Mouse (Mus musculus): ENCODE measurements around the gene Tead1.

The Tead1 gene

DNA sequence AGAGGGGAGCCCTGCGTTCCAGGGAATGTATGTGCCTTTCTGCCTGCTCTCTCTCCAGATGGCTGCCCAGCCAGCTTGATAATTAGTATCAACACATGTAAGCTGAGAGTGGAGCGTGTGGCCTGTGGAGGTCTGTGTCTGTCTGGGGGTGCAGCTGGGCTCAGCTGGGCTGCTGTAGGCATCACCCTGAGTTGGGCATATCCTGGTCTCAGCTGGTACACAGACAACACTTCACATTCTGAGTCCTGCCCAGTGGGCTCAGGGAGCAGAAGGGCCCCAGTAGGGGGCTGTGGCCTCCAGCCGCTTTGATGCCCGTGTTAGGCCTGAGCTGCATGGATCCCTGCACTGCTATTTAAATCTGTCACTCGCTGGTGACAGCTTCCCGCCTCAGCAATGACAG is 100.5 kb downstream of the Tead1 start:
- DNase-seq (ENCODE audit: low spot score): no peak

DNA sequence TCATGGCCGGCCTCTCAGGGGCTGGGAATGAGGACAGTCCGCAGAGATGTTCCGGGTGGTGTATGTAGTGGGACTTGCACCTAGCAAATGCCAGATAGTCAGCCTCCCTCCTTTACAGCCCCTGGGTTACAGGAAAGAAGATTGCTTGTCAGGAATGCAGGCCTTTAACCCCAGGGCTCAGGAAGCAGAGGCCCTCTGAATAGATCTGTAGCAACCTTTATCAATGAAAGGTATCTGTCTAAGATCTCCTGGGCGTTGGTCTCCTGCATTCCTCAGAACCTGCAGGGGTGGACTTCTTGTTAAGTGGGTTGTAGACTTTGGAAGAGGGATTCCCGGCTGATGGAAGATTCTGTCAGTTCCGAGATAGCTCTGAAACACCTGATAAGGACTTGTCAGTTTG is 101.8 kb downstream of the Tead1 start:
- DNase-seq (ENCODE audit: low spot score): no peak

DNA sequence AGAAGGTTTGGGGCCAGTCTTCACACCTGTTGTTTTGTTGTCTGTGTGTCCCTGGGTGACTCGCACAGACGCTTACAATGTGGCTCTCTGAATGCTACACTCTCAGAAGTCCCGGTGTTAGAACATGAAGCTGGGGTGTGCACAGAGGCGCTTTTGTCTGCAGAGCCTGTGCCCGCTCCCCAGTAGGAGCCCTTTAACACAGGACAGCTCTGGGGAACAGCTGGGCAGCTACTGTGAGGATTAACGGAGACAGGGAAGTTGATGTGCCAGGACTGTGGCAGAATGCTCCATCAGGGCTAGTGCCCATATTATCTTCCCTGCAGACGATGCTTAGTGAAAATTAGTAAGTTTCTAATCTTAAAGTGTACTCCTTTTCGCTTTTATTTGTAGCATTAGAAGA is 102.9 kb downstream of the Tead1 start:
- no peak for DNase-seq (ENCODE audit: low spot score)

DNA sequence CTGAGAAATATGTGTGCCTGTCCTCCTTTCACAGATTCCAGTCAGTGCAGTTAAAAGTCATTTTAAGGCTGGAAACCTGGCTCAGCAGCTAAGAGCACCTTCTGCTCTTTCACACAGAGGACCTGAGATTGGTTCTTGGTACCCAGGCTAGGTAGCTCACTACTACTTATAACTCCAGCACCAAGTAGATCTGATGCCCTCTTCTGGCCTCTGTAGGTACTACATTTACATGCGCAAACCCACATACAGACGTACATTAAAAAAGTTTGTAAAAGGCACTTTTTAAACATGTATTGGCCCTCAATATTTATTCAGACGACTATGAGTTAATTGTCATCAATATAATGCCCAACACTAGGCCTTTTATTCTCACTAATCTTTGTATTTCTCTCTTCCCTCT is 105.2 kb downstream of the Tead1 start:
- no peak for DNase-seq (ENCODE audit: low spot score)

DNA sequence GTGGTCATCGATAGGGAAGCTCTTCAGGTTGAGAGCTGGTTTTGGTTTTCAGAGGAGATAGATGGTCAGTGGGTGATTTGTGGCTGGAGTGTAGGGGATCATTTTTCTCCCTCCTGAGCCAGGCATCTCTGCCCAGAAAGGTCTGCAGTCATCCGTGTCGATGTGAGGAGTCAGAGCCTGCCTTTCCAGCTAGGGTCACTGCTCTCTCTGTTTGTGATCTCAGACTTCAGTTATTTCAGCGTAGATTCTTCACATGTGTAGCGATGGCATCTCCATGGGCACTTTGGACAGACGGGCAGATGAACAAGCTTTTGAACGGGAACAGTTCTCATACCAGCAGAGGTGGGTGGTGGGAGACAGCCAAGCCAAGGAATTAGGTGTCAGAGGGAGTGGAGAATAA is 106.2 kb downstream of the Tead1 start:
- DNase-seq (ENCODE audit: low spot score): no peak

DNA sequence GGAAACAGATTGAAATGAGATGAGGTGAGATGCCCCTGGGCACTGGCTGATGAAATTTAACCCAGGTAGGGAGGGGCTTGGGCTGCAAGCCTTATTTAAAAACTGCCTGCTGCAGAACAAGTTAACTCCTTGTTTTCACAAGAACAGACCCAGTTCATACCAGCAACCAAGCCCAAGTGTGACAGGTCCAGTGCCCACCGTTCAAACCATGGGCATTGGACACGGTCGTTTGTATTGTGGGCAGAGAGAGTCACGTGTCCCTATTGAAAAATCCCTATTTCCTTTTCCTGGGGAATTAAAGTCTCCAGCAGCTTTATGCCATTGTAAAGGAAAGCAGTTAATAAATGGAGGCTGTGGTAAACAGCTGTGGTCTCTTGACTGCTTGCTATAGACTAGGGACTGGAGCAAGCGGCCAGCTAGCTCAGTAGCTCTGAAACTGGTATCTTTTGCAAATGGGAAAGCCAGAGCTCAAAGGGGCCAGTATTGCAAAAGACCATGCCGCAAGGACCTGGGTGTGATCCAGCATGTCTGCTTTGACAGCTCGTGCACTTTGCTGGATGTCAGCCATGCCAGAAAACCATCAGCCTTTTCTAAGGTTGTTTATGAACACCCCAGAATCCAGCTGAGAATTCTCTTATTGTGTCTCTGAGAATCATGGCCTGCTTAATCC is 107.6 kb downstream of the Tead1 start:
- DNase-seq (ENCODE audit: low spot score): peak; percentile 33

DNA sequence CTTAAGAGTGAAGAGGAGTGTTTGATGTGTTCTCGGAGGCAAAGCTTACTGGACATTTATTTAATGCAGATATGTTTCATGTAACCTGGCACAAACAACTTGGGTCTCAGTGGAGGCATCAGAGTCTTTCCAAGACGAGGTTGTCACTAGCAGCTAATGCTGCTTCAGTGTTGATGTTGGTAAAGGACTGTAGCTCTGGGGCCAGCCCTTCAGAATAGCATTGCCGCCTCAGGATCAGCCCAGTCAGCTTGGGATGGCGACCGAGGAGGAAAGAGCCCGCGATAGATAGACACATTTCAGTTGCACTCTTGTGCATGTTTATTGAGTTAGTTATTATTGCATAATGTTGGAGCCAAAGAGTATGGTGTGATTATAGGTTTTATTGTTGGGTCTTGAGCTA is 108.2 kb downstream of the Tead1 start:
- no peak for DNase-seq (ENCODE audit: low spot score)

DNA sequence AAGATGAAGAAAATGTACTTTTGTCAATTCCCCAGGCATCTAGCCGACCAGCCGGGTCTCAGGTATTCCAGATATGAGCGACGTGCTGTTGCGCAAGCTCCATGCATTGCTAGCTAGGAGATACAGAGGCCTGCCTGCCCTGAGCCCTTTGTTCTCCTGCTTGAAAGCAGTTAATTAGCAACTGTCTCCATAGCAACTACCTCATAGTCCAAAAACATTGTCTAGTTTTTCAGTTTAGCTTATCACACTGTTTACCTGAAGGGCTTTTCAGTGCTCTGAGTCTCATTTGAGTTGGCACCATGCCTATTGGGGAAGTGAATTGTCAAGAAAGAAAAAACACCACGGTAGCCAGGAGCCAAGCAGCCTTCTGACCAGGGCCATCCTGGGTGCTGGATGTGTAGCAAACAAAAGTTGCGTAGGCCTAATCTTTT is 109.2 kb downstream of the Tead1 start:
- peak; percentile 25 for DNase-seq (ENCODE audit: low spot score)

DNA sequence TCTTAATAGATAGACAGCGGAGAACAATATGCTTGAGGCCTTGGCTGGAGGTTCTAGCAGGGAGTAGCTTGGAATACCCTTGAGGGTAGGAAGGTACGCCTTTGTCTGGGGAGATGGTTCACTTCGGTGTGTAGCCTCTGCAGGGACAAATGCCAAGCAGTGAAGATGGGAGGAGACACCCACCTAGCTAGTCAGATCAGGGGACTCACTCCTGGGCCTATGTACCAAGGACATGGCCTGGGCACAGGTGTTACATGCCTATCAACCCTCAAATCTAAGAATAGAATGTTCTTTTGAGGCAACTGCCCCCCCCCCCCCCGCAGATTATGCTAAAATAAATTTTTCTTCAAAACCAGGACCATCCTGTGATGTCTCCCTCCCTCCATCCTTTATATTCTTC is 110.6 kb downstream of the Tead1 start:
- DNase-seq (ENCODE audit: low spot score): no peak

DNA sequence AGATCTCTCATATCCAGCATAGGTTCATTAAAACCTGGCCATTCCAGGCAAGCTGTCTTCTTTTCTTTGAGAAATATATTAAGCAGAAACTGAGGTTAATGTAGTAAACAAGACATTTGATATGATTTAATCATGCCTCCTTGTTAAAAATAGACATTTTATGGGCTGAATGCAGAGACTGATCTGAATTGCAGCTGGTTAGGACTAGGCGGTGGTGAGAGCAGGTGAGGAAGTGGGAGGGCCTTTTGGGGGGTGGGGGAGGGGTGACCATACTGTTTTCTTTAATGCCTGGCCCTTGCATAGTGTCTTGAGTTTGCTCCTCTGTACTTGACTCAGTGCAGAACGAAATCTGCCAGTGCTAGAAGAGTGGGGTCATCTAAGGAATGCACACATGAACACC is 111.2 kb downstream of the Tead1 start:
- no peak for DNase-seq (ENCODE audit: low spot score)

DNA sequence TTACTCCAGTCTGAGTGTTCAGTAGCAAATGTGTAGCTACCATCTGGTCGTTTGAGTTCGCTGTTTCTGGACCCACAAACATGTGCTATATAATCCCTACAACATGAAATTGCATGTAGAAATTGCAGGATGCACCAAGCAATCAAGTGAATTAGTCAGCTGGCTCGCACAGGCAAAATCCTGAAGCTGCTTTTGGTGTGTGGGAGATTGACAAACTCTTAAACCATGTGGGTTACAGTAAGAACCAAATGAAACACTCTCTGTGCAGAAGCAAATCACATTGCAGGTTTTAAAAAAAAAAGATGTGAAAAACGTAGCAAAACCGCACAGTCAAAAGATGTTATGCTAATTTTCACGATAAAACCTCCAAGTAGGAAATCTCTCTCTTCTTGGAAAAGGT is 113.6 kb downstream of the Tead1 start:
- no peak for DNase-seq (ENCODE audit: low spot score)

DNA sequence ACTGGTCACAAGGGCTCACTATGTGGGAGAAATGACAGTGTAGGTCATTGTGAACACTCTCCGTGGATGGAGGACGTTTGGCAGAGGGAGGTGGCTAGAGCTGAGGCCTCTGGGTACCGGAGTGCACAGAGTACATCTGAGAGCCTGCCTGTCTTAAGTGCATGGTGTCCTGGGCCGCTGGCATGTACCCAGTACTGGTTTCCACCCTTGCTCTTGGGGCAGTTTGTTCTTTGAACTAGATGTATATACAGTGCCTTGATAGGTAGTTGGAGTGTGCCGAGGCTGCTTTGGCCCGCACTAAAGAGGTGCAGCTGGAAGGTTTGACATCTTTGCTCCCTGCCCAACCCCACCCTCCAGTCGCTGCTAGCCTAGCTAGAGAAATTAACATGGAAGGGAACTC is 114.8 kb downstream of the Tead1 start:
- DNase-seq (ENCODE audit: low spot score): no peak

DNA sequence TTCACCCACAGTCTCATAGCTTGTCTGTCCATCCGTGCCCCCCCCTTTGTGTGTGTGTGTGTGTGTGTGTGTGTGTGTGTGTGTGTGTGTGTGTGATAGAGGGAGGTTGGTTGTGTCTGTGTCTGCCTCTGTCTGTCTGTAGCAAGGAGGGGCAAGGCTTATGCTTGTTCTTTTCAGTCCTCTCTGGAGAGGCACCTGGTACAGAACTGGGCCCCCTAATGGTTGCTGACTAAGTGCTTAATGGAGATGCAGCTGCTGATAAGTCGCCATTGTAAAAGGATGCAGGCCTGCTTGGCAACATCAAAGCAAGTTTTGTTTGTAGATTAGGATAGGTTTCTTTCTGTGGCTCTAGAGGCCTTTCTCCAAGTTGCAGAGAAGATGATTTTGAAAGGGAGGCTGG is 115.4 kb downstream of the Tead1 start:
- no peak for DNase-seq (ENCODE audit: low spot score)

DNA sequence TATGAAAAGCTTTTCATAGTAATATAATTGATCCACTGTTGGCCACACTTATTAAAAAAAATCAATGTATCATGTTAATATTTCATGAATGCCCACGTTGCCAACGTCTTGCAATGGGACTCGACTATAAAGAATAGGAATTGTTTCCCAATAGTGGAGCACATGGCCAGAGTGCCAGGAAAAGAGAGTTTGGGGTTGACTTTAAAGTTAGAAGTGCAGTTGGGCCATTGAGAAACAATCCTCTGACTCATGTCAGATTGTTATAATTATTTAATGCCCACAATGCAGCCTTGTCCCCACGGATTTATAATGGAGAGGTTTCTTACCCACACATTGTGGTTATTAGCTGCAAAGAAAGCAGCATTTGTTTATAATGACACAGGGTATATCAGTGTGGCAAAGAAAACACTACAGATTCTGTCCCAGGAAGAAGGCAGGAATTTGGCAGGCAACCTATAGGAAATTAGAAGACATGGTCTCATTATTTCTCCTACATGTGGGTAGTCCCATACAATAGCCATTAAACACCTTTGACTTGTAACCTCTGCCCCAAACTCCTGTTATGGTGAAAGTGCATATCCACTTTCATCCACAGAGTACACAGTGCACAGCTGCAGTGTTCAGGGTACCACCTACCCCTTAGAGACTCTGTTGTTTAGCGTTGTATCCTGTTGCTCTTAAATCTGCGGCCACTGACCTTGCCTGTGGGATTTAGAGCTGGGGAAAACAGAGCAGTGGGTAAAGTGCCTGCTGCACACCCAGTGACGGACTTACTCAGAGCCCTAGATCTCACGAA is 118.6 kb downstream of the Tead1 start:
- DNase-seq (ENCODE audit: low spot score): no peak

DNA sequence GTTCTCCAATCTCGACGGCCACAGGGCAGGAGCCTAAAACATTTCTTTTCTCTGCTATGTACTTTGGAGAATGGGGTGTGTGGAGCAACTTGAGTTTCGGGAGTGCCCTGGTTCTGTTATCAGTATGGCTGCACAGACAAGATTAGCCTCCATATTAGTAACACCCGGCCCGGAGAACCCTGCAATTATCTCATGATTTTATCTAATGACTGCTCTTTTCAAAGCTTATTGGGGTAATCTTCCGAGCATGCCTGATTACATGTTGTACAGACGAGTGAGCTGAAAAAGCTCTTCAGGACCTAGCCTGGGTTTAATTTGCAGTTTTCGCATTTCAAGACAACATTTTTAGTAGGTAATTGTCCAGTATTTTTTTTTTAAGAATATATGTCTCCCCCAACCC is 122.6 kb downstream of the Tead1 start:
- no peak for DNase-seq (ENCODE audit: low spot score)

DNA sequence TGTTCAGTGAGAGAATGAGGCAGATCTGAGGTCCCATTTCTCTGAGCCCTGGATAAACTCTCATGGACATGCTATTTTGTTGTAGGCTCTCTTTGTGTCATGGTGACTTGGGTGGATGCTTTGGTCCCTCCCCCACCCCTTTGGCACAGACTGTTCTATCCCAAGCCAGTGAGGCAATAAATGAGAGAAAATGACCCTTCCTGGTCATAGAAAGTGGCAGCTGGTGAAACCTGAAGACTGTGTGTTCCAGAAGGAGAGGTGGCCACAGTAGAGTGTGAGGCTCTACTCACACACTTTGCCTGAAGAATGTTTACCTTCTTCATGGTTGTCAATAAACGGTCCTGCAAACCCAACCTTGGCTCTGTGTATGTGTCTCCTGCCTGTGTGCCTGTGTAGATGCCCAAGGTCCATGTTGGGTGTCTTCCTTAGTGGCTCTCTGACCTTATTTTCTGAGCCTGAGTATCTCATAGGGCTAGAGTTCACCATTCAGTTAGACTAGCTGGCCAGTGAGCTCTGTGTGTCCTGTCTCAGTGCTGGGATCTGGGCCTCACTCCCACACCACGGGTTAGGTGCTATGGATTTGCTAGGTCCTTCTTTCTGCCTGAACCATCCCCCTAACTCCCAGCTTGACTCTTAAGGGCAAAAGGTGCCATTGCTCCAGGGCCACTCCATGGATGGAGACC is 127.7 kb downstream of the Tead1 start:
- peak; percentile 20 for DNase-seq (ENCODE audit: low spot score)

DNA sequence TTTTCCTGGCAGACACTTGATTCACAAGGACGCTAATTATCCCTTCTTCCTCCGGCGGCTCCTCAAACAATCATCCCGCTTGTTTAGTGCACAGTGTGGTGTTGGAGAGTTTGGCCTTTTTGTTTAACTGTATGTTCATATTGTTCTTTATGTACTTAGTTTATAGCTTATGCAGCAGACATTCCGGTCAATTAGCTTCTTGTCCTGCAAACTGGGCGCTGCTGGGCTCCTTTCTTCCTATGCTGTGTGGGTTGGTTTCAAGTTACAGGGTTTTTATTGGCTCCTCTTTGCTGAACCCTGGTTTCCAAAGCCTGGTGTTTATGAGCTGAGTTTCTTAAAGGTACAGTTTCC is 128.3 kb downstream of the Tead1 start:
- peak; percentile 33 for DNase-seq (ENCODE audit: low spot score)

DNA sequence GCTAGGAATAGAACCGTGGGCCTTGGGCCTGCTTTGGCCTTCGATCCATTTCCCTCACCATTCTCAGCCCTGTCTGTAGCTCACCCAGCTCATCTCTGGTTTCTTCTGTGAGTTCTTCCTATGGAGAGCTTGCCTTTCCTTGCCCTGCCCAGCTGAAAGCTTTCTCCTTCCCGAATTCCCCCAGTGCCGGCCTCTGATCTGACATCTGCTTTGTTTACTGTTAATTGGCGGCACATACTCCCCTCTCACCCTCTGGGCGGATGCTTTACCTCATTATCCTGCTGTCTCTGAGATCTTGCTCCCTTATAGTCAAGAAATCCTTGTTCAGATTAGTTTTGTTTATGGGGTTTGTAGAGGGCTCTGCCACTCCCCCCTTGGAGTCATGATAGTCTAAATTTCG is 131.6 kb downstream of the Tead1 start:
- no peak for DNase-seq (ENCODE audit: low spot score)

DNA sequence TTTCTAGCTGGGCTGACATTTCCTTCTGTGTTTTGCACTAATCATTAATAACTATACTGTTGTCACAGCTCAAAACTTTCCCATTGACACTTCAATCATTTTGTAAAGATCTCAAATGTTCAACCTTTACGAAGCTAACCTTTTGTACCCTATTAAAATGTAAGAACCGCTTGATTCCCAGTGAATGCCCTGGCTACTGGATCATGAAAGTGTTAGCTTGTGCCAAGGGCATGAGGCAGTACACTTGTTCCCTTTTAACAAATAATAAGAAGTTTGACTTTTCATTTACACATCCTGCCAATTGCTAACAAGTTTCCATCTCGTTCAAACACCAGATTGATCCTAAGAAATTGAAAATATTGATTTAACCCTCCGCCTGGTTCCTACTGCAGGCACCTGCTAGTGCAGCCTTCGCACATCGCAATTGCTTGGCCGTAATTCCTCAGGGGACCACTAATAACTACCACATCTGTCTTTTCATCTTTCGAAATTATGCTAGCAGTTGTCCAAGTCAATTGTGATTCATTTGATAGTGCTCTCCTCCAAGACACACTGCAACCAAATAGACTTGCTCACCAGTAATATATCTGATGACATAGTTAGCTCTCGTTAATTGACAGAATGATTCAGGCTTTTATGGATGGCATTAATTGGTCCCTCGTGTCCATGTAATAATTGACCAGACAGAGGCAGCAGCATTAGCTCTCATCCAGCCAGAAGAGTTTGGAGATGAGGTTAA is 133.1 kb downstream of the Tead1 start:
- DNase-seq (ENCODE audit: low spot score): no peak

DNA sequence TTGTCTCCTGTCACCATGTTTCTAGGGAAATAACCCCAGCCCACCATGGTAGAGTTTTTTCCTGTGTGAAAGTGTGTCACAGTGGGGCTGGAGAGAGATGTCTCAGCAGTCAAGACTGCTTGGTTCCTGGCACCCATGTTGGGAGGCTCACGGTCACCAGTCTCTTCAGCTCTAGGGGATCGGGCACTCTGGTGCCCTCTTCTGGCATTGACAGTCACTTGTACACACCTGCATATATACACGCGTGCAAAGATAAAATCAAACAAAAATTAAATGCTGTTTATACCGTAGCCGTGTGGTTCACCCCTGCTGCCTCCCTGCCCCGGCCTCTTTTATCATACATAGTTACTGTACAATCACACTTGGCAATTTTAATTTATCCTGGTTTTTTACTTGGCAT is 134.0 kb downstream of the Tead1 start:
- DNase-seq (ENCODE audit: low spot score): no peak

DNA sequence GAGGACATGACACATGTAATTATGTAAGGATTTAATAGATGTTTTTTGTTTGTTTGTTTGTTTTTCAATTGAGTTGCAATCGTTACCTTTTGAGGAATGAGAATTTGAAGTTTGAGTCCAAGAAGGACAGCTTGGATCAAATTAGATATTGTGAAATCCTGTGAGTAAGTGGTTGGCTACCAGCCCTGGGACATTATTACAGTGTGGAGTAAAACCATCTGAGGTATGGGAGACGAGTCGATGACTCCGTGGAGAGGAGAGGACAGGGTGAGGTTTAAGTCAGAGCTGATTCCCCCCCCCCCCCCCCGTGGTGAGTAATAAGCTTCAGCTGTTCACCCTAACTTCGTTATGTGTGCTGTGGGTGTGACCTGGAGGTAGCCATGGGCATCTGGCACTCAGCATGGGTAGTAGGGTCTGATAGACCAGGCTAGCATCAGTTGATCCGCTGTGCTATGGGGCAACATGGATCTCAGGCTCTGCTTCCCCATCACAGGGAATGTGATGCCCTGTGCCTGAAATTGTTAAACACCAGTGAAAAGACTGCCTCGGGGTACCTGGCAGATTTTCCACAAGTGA is 134.7 kb downstream of the Tead1 start:
- DNase-seq (ENCODE audit: low spot score): no peak

DNA sequence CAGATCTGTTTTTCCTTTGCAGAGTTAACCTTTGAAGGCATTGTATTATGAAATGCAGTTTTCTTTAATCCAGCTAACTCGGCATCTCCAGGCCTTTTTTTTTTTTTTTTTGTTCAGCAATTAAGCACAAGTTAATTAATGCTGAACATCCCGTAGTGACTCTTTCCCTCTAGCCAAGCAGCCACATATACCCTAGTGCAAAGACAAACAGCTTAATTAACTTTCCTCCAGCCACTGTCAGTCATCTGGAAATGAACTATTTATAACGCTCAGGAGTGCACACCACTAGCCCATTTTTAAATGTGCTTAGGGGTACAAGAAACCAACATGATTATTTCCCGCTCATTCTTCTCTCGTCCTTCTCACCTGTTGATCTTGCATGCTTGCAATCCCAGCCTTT is 136.9 kb downstream of the Tead1 start:
- no peak for DNase-seq (ENCODE audit: low spot score)
